Mouse (Mus musculus) olfactory bulb, adult 2 months (tissue): ENCODE measurements around the gene Tmem231. TPM values are rescaled to one million over a fixed set of nuclear protein-coding genes. Genes with fewer than 3 reads are reported as not detected.

ENCODE experiments used
- H3K27ac ChIP-seq: fragments of 200-500 bp; 2 replicates; pipeline ENCODE4 v1.5.1; 2012; ENCODE audit warnings: low read depth, low read length; ENCODE audit not compliant: insufficient read depth
- H3K4me1 ChIP-seq: fragments of 200-500 bp; 2 replicates; pipeline ENCODE4 v1.6.1; 2012; ENCODE audit warnings: low read length; ENCODE audit not compliant: control insufficient read depth, insufficient read depth
- H3K4me3 ChIP-seq: fragments of 200-500 bp; 2 replicates; pipeline ENCODE4 v1.5.1; 2012; ENCODE audit warnings: mild to moderate bottlenecking, low read depth, low read length, moderate library complexity; ENCODE audit not compliant: insufficient read depth
- CTCF ChIP-seq: fragments of 200-500 bp; IDR thresholded peaks from 2 replicates; pipeline ENCODE4 v1.5.1; 2012; ENCODE audit warnings: low read depth, mild to moderate bottlenecking, low read length, moderate library complexity; ENCODE audit not compliant: insufficient read depth
- POLR2A ChIP-seq: fragments of 200-500 bp; IDR thresholded peaks from 2 replicates; pipeline ENCODE4 v1.6.1; 2012; ENCODE audit warnings: mild to moderate bottlenecking, low read depth, low read length, moderate library complexity; ENCODE audit not compliant: insufficient read depth
- WGBS: fragments of 180-500 bp; shearing (Covaris S2); methylation state at CpG from one replicate; pipeline ENCODE4 v1.1.7; 2018; 5-methylcytosine and 5-hydroxymethylcytosine counted together
- polyA plus RNA-seq: library from polyadenylated mRNA; stranded (reverse); fragments of >200 nt; gene quantifications from 2 replicates; pipeline ENCODE4 v1.2.4, GENCODE M21; 2012; ENCODE audit warnings: low replicate concordance; ENCODE audit not compliant: missing spikeins, insufficient read depth, insufficient read length

Gene Tmem231
- polyA plus RNA-seq, 1 experiment: not detected

- Histone ChIP-seq H3K4me3 (no peak overlapping the region), H3K4me1 (peaks cover 2% of the 10 kb centered on the region; the same call in 1 of the 2 replicates), H3K27ac (no peak overlapping the region)
- TF ChIP-seq POLR2A (no peak), CTCF (no peak)
- 71% methylated on average over 9 of the region's 9 CpGs for WGBS
These were observed 56.0 kb downstream of the Tmem231 start for GRCm38 (mm10) chr8:111877711-111878110.

- Histone ChIP-seq H3K4me1 (peaks cover 2% of the 10 kb centered on the region; the same call in 1 of the 2 replicates), H3K4me3 (peak within 1 kb of the TSS; percentile 74), H3K27ac (no peak within 1 kb of the TSS)
- under 1% methylated on average over 49 of the region's 53 CpGs for WGBS
- peak; percentile 78 for TF ChIP-seq CTCF
- peak; percentile 72; the same call in 1 of the 2 replicates for TF ChIP-seq POLR2A
These were observed 57.2 kb downstream of the Tmem231 start, which contains the start of gene Tmem170 for GRCm38 (mm10) chr8:111876355-111876948. Tmem170 (minus strand) TSS chr8:111876750.

GRCm38 (mm10) chr8:111875758-111876157, 57.9 kb downstream of the Tmem231 start:
- Histone ChIP-seq H3K4me3 (peak overlapping the region; percentile 74), H3K27ac (no peak overlapping the region), H3K4me1 (peaks cover 2% of the 10 kb centered on the region; the same call in 1 of the 2 replicates)
- TF ChIP-seq POLR2A (no peak), CTCF (no peak)
- WGBS: 27% methylated on average over 9 of the region's 9 CpGs

- H3K4me1 ChIP-seq: peaks cover 2% of the 10 kb centered on the region; the same call in 1 of the 2 replicates
- H3K27ac ChIP-seq: no peak overlapping the region
- no peak for TF ChIP-seq CTCF
- no peak for TF ChIP-seq POLR2A
- 84% methylated on average over 3 of the region's 3 CpGs for WGBS
- H3K4me3 ChIP-seq: no peak overlapping the region
These were observed 62.4 kb downstream of the Tmem231 start for GRCm38 (mm10) chr8:111871278-111871677.

DNA sequence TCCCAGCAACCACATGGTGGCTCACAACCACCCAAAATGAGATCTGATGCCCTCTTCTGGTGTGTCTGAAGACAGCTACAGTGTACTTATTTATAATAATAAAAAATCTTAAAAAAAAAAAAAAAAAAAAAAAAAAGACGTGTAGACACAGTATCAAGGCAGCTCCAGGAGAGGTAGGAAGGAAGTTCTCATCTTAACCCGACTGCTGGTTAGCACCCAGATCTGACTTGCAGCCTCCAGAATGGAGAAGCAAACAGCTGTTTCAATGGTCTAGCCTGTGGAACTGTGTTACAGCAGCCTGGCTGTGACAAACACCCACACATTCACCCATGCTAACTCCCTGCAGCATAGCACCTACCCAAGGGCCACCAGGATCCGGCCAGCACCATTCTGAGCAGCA, 63.3 kb downstream of the Tmem231 start:
- H3K4me3 ChIP-seq: no peak overlapping the region
- H3K27ac ChIP-seq: no peak overlapping the region
- WGBS: 90% methylated on average over 2 of the region's 3 CpGs
- TF ChIP-seq CTCF: no peak
- H3K4me1 ChIP-seq: no peaks in the 10 kb centered on the region

DNA sequence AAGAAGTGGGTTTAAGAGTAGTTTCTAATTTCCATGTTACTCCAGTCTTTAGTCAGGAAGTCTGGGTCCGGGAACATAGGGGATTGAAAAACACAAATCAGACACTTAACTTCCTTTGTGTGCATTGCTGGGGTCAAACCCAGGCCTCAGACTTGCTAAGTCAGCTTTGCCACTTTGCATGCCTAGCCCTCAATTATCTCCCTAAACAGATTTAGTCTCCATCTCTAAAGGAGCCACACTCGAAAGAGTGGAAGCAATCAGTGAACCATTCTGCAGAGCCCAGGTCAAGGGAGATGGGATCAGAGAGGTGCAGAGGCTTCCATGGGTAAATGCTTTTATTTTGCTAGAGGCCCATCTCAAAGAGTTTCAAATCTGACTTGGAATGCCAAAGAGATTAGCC, 65.0 kb downstream of the Tmem231 start:
- 75% methylated on average over 2 of the region's 2 CpGs for WGBS
- no peak for TF ChIP-seq CTCF
- TF ChIP-seq POLR2A: no peak
- Histone ChIP-seq H3K4me3 (no peak overlapping the region), H3K4me1 (no peaks in the 10 kb centered on the region), H3K27ac (no peak overlapping the region)

DNA sequence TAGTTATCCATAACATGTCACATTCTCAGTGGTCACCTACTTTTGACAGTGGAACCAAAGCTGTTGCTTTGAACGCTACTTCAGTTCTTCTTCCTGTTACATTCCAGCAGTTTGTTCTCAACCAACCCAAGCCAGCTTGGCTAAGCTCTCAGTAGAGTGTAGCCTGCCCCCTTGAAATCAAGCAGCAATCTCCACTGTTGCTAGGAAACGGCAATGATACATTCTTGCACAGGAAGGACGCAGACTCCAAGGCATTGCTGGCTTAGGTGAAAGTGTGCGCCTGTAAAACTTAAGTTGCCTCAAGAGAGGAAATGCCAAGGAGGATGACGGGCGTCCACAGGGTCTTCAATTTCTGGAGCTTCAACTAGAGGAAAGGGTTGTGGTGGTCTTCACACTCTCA, 67.8 kb downstream of the Tmem231 start:
- TF ChIP-seq POLR2A (no peak), CTCF (no peak)
- WGBS: 79% methylated on average over 6 of the region's 6 CpGs
- H3K4me1 ChIP-seq: no peaks in the 10 kb centered on the region
- no peak overlapping the region for H3K27ac ChIP-seq
- no peak overlapping the region for H3K4me3 ChIP-seq

GRCm38 (mm10) chr8:111865130-111865852, 68.4 kb downstream of the Tmem231 start:
- H3K4me1 ChIP-seq: no peaks in the 10 kb centered on the region
- no peak for TF ChIP-seq CTCF
- TF ChIP-seq POLR2A: no peak
- no peak overlapping the region for H3K4me3 ChIP-seq
- 94% methylated on average over 8 of the region's 8 CpGs for WGBS
- no peak overlapping the region for H3K27ac ChIP-seq

- 94% methylated on average over 8 of the region's 8 CpGs for WGBS
- no peak for TF ChIP-seq POLR2A
- Histone ChIP-seq H3K4me3 (no peak overlapping the region), H3K27ac (no peak overlapping the region), H3K4me1 (no peaks in the 10 kb centered on the region)
These were observed 69.0 kb downstream of the Tmem231 start for GRCm38 (mm10) chr8:111864648-111865047.

DNA sequence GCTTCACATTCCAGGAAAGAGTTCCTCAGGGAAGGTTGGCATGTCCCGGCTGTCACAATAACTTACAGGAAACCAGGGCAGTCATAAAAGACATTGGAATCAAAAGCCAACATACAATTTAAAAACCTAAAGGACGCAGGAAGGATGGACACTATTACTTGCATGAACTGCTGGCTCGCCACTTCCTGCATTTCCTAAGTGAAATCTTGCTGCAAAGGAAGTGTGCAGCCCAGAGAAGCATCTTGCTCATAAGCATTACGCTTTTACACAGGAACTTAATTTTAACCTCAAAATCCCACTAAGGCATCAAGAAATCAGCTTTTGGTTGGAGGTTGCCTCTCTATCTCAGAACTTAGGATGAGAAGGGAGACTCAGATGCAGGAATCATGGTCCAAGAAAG, 70.4 kb downstream of the Tmem231 start:
- no peak overlapping the region for H3K27ac ChIP-seq
- no peak overlapping the region for H3K4me3 ChIP-seq
- TF ChIP-seq POLR2A: no peak
- no peak for TF ChIP-seq CTCF
- WGBS: 90% methylated on average over 4 of the region's 4 CpGs
- no peaks in the 10 kb centered on the region for H3K4me1 ChIP-seq

Other genes starting within 250 kb of the Tmem231 start
- not detected in 2 replicates for gene Ctrb1, start 242.9 kb downstream of the Tmem231 start, polyA plus RNA-seq
- not detected in 2 replicates for gene Bcar1, start 190.1 kb downstream of the Tmem231 start, polyA plus RNA-seq
- gene Cfdp1, start 79.6 kb downstream of the Tmem231 start, polyA plus RNA-seq: not detected in 2 replicates
- not detected in 2 replicates for gene Tmem170, start 57.1 kb downstream of the Tmem231 start, polyA plus RNA-seq
- gene Chst5, start 23.4 kb downstream of the Tmem231 start, polyA plus RNA-seq: not detected in 2 replicates
- not detected in 2 replicates for gene Gabarapl2, start 6.8 kb upstream of the Tmem231 start, polyA plus RNA-seq
- gene Adat1, start 58.4 kb upstream of the Tmem231 start, polyA plus RNA-seq: 148 TPM in 1 of 2 replicates, not detected in the other
- not detected in 2 replicates for gene Kars, start 77.4 kb upstream of the Tmem231 start, polyA plus RNA-seq
- gene Terf2ip, start 77.5 kb upstream of the Tmem231 start, polyA plus RNA-seq: not detected in 2 replicates
- gene Gm6793, start 81.2 kb upstream of the Tmem231 start, polyA plus RNA-seq: not detected in 2 replicates